11 mouse cellular contexts compared by ENCODE assay signal in the genomic region with DNA sequence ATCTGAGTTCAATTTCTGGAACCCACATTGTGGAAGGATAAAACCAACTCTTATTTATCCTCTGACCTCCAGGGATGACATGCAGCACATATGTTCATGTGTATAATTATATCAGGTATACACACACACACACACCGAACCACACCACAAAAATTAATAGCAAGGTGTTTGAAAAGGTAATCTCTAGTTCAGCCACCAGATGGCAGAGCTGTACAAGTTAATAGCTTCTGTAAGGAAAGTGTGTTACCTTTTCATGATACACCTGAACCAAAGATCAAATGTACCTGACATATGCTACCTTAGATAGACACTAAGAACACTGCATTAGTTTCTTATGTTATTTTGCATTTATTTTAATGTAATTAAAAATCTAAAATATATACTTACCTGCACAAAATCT. TPM values are rescaled to one million over a fixed set of nuclear protein-coding genes. Genes with fewer than 3 reads are reported as not detected.
DNase-seq lines count a peak whose midpoint lies in the region; ATAC-seq lines count a peak whose summit lies in the region.
"Had no signal": no experiment of that assay in that cellular context is flagged by ENCODE, and none has a peak within 500 bp of the region (broad histone marks: within the 10 kb centered on the region; RNA-seq: fewer than 3 reads in every experiment).

No protein-coding gene starts in this region.

- DNase-seq in cerebellum, postnatal 10 days = peak; percentile 38 to 48
- DNase-seq in limb, embryonic 11.5 days (ENCODE audit: low spot score) = peak; percentile 20
- DNase-seq in limb, embryonic 10.5 days (ENCODE audit: low spot score) = no peak
- DNase-seq in R1 (ENCODE audit: low read depth, low spot score) = peak; percentile 15
- DNase-seq in lung, postnatal 25 days (ENCODE audit: low spot score) = peak; percentile 15
- no peak for DNase-seq in layer of hippocampus, postnatal 36 days

- no peak overlapping the region for H3K9ac ChIP-seq in limb, embryonic 11.5 days (ENCODE audit: low read length)

- H3K4me2 ChIP-seq in limb, embryonic 11.5 days (ENCODE audit: low read depth, severe bottlenecking) = no peak overlapping the region

- no peaks in the 10 kb centered on the region for H3K36me3 ChIP-seq in limb, embryonic 11.5 days (ENCODE audit: control insufficient read depth, insufficient read depth, low read length)
- H3K36me3 ChIP-seq in limb, embryonic 10.5 days = no peaks in the 10 kb centered on the region

- no peaks in the 10 kb centered on the region for H3K9me3 ChIP-seq in limb, embryonic 11.5 days (ENCODE audit: control insufficient read depth, low read length)
- H3K9me3 ChIP-seq in limb, embryonic 10.5 days (replicated peaks) = no peaks in the 10 kb centered on the region

- no peak overlapping the region for H3K4me3 ChIP-seq in limb, embryonic 11.5 days (ENCODE audit: low read depth, low read length)
- no peak overlapping the region for H3K4me3 ChIP-seq in limb, embryonic 10.5 days
- H3K4me3 ChIP-seq: megakaryocyte, embryonic 14.5 days had no signal

- H3K27ac ChIP-seq in limb, embryonic 11.5 days (replicated peaks; ENCODE audit: low read depth, low read length) = no peak overlapping the region
- no peak overlapping the region for H3K27ac ChIP-seq in limb, embryonic 10.5 days

- 90% methylated on average over 1 of the region's 1 CpGs for WGBS in limb, embryonic 11.5 days
- WGBS in limb, embryonic 10.5 days = 68% methylated on average over 1 of the region's 1 CpGs

- H3K27me3 ChIP-seq in limb, embryonic 11.5 days (ENCODE audit: control insufficient read depth, insufficient read depth, low read length) = no peaks in the 10 kb centered on the region
- H3K27me3 ChIP-seq in limb, embryonic 10.5 days (ENCODE audit: low read depth, poor library complexity, severe bottlenecking) = no peaks in the 10 kb centered on the region

- ATAC-seq in cerebellum, adult (ENCODE audit: insufficient number of reproducible peaks, low FRiP score, low TSS enrichment) = no peak
- no peak for ATAC-seq in limb, embryonic 11.5 days (ENCODE audit: insufficient number of reproducible peaks, low FRiP score, low TSS enrichment, low read depth)
- no peak for ATAC-seq in frontal cortex, adult (ENCODE audit: low TSS enrichment)
- ATAC-seq: hindbrain, embryonic 16.5 days had no signal

- no peaks in the 10 kb centered on the region for H3K4me1 ChIP-seq in limb, embryonic 11.5 days (ENCODE audit: control insufficient read depth, insufficient read depth, low read length)
- no peaks in the 10 kb centered on the region for H3K4me1 ChIP-seq in limb, embryonic 10.5 days
- H3K4me1 ChIP-seq: megakaryocyte, embryonic 14.5 days had no signal

RNA-seq across cellular contexts. Expression of gene Etd, which starts 1.8 kb away (rescaled TPM):
- polyA plus RNA-seq in limb, embryonic 11.5 days (2014; fragmentation: Nextera tagmentation; extraction: Ambion mirVana) = not detected in 2 replicates
- not detected in 2 replicates for polyA plus RNA-seq in limb, embryonic 10.5 days (2016; fragmentation: Nextera tagmentation; extraction: Ambion mirVana)
- not detected for total RNA-seq in layer of hippocampus, postnatal 36 days (2021)
- polyA plus RNA-seq: hindbrain, embryonic 16.5 days; stomach, embryonic 14.5 days had no signal

Comparison
In these comparisons a context has a peak if more than half of its experiments do, and no peak if none do; other contexts are left out.
1. DNase-seq: peak in cerebellum, postnatal 10 days (2 of 2), limb, embryonic 11.5 days (single experiment), R1 (single experiment) and lung, postnatal 25 days (single experiment); none in limb, embryonic 10.5 days (single experiment) and layer of hippocampus, postnatal 36 days (0 of 2).